Mouse (Mus musculus) E14TG2a.4 (cell line): ENCODE results near the gene Camkmt.

Experiments used
- CTCF ChIP-seq: conservative IDR thresholded peaks from 2 replicates; pipeline ENCODE4 v1.5.1; 2014; ENCODE audit warnings: low read length
- NANOG ChIP-seq: IDR thresholded peaks from 2 replicates; pipeline ENCODE4 v1.6.1; 2014; ENCODE audit warnings: borderline replicate concordance, low read length, mixed read lengths

DNA sequence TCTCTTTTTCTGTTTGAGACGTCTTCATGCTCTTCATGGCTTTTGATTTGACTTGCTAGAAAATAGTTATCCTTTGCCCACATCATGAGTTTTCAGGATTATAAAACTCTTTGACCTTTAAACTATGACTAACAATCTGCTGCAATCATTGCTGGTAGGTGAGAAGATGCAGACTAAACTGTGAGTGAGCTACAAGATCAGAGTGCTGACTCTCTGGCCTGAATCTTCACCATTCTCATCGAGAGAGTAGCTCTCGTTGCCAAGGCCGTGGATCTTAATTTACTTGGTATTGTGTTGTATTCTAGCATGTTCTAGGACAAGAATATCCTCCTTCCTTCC lies 72.9 kb downstream of the Camkmt start:
- TF ChIP-seq CTCF (no peak), NANOG (no peak)
